Mouse (Mus musculus) stomach, embryonic 16.5 days (tissue): ENCODE results near the gene Nudt13. TPM values are rescaled to one million over a fixed set of nuclear protein-coding genes. Genes with fewer than 3 reads are reported as not detected.

ENCODE experiments used
- ATAC-seq: fragments of 200-750 bp; cut with Nextera tagmentation; 2 replicates; pipeline ENCODE4 v1.8.0; 2017; ENCODE audit warnings: moderate number of reproducible peaks, moderate TSS enrichment; ENCODE audit not compliant: insufficient read depth, low FRiP score
- H3K27ac ChIP-seq: fragments of 300-500 bp; sonication (generic); 2 replicates; pipeline ENCODE4 v1.5.1; 2014; ENCODE audit warnings: low read length
- H3K27me3 ChIP-seq: fragments of 300-500 bp; sonication (generic); 2 replicates; pipeline ENCODE4 v1.6.1; 2014; ENCODE audit warnings: low read length, control low read depth, mixed read lengths; ENCODE audit not compliant: control insufficient read depth, insufficient read depth
- H3K36me3 ChIP-seq: fragments of 300-500 bp; sonication (generic); 2 replicates; pipeline ENCODE4 v1.6.1; 2014; ENCODE audit warnings: low read length; ENCODE audit not compliant: control insufficient read depth, insufficient read depth
- H3K4me1 ChIP-seq: fragments of 300-500 bp; sonication (generic); 2 replicates; pipeline ENCODE4 v1.6.1; 2014; ENCODE audit warnings: low read length, control low read depth, mixed read lengths; ENCODE audit not compliant: control insufficient read depth, insufficient read depth
- H3K4me2 ChIP-seq: fragments of 300-500 bp; sonication (generic); 2 replicates; pipeline ENCODE4 v1.6.1; 2014; ENCODE audit warnings: low read depth, low read length, mixed read lengths
- H3K4me3 ChIP-seq: fragments of 300-500 bp; sonication (generic); replicated peaks from 2 replicates; pipeline ENCODE4 v1.5.1; 2014; ENCODE audit warnings: mild to moderate bottlenecking, low read length
- H3K9ac ChIP-seq: fragments of 300-500 bp; sonication (generic); 2 replicates; pipeline ENCODE4 v1.6.1; 2014; ENCODE audit warnings: low read length
- H3K9me3 ChIP-seq: fragments of 300-500 bp; sonication (generic); replicated peaks from 2 replicates; pipeline ENCODE4 v1.6.1; 2016; ENCODE audit warnings: low read length, control low read depth; ENCODE audit not compliant: control insufficient read depth
- WGBS: fragments of 180-500 bp; shearing (Covaris S2); extraction: QIAGEN DNeasy Blood & Tissue Kit; methylation state at CpG from one replicate; pipeline ENCODE4 v1.1.7; 2014; 5-methylcytosine and 5-hydroxymethylcytosine counted together
- polyA plus RNA-seq: library from polyadenylated mRNA; unstranded; fragments of >200 nt; fragmentation: Nextera tagmentation; extraction: Ambion mirVana; gene quantifications from 2 replicates; pipeline ENCODE4 v1.2.1, GENCODE M21; 2015

Gene Nudt13
- 13.9 and 14.9 TPM in 2 replicates for polyA plus RNA-seq

- Histone ChIP-seq H3K4me2 (peak within 1 kb of the TSS; percentile 75), H3K9me3 (no peaks in the 10 kb centered on the region), H3K27me3 (no peaks in the 10 kb centered on the region), H3K27ac (no peak within 1 kb of the TSS), H3K4me1 (peaks cover 7% of the 10 kb centered on the region), H3K36me3 (no peaks in the 10 kb centered on the region), H3K9ac (peak within 1 kb of the TSS; percentile 63), H3K4me3 (peak within 1 kb of the TSS; percentile 67)
- ATAC-seq = peak; percentile 95
- 22% methylated on average over 14 of the region's 14 CpGs for WGBS
Observed at GRCm38 (mm10) chr14:20294117-20294892, at the start of gene Nudt13. Gene Nudt13 (plus strand): TSS chr14:20294697.

GRCm38 (mm10) chr14:20245318-20245717 is 49.2 kb upstream of the Nudt13 start:
- H3K36me3 ChIP-seq = no peaks in the 10 kb centered on the region
- H3K27me3 ChIP-seq = no peaks in the 10 kb centered on the region
- H3K9me3 ChIP-seq = no peaks in the 10 kb centered on the region
- 50% methylated on average over 2 of the region's 2 CpGs for WGBS
- H3K9ac ChIP-seq = no peak overlapping the region
- no peak overlapping the region for H3K4me2 ChIP-seq
- H3K4me1 ChIP-seq = no peaks in the 10 kb centered on the region
- H3K4me3 ChIP-seq = no peak overlapping the region
- ATAC-seq = no peak
- H3K27ac ChIP-seq = no peak overlapping the region

GRCm38 (mm10) chr14:20245861-20246260 is 48.6 kb upstream of the Nudt13 start:
- H3K9me3 ChIP-seq = no peaks in the 10 kb centered on the region
- ATAC-seq = no peak
- H3K4me1 ChIP-seq = no peaks in the 10 kb centered on the region
- H3K9ac ChIP-seq = no peak overlapping the region
- H3K4me2 ChIP-seq = no peak overlapping the region
- no peaks in the 10 kb centered on the region for H3K27me3 ChIP-seq
- 61% methylated on average over 5 of the region's 5 CpGs for WGBS
- no peaks in the 10 kb centered on the region for H3K36me3 ChIP-seq
- no peak overlapping the region for H3K27ac ChIP-seq
- H3K4me3 ChIP-seq = no peak overlapping the region

GRCm38 (mm10) chr14:20246811-20247266 is 47.7 kb upstream of the Nudt13 start:
- no peaks in the 10 kb centered on the region for H3K27me3 ChIP-seq
- 58% methylated on average over 11 of the region's 11 CpGs for WGBS
- H3K36me3 ChIP-seq = no peaks in the 10 kb centered on the region
- H3K9ac ChIP-seq = no peak overlapping the region
- H3K4me1 ChIP-seq = no peaks in the 10 kb centered on the region
- ATAC-seq = no peak
- H3K4me2 ChIP-seq = no peak overlapping the region
- H3K9me3 ChIP-seq = no peaks in the 10 kb centered on the region
- no peak overlapping the region for H3K4me3 ChIP-seq
- H3K27ac ChIP-seq = no peak overlapping the region

GRCm38 (mm10) chr14:20248001-20248400 is 46.5 kb upstream of the Nudt13 start:
- Histone ChIP-seq H3K27ac (no peak overlapping the region), H3K36me3 (no peaks in the 10 kb centered on the region), H3K9me3 (no peaks in the 10 kb centered on the region), H3K27me3 (no peaks in the 10 kb centered on the region), H3K4me2 (no peak overlapping the region), H3K4me3 (no peak overlapping the region), H3K4me1 (no peaks in the 10 kb centered on the region), H3K9ac (no peak overlapping the region)
- ATAC-seq = no peak
- WGBS = 91% methylated on average over 3 of the region's 3 CpGs

GRCm38 (mm10) chr14:20250237-20251171 is 44.0 kb upstream of the Nudt13 start:
- Histone ChIP-seq H3K4me1 (no peaks in the 10 kb centered on the region), H3K27ac (no peak overlapping the region), H3K4me2 (no peak overlapping the region), H3K9ac (no peak overlapping the region), H3K27me3 (no peaks in the 10 kb centered on the region), H3K9me3 (no peaks in the 10 kb centered on the region), H3K4me3 (no peak overlapping the region), H3K36me3 (no peaks in the 10 kb centered on the region)
- ATAC-seq = no peak
- WGBS = 71% methylated on average over 14 of the region's 14 CpGs

GRCm38 (mm10) chr14:20258185-20259113 is 36.0 kb upstream of the Nudt13 start:
- H3K27ac ChIP-seq = no peak overlapping the region
- no peaks in the 10 kb centered on the region for H3K9me3 ChIP-seq
- no peak overlapping the region for H3K4me2 ChIP-seq
- H3K9ac ChIP-seq = no peak overlapping the region
- H3K4me1 ChIP-seq = no peaks in the 10 kb centered on the region
- 43% methylated on average over 8 of the region's 8 CpGs for WGBS
- no peaks in the 10 kb centered on the region for H3K36me3 ChIP-seq
- peak; percentile 45; the same call in 1 of the 2 replicates for ATAC-seq
- no peak overlapping the region for H3K4me3 ChIP-seq
- H3K27me3 ChIP-seq = no peaks in the 10 kb centered on the region

- H3K4me1 ChIP-seq = no peaks in the 10 kb centered on the region
Observed at GRCm38 (mm10) chr14:20262346-20262745, 32.2 kb upstream of the Nudt13 start.

More at GRCm38 (mm10) chr14:20262346-20262745, 32.2 kb upstream of the Nudt13 start:
- 64% methylated on average over 4 of the region's 4 CpGs for WGBS
- no peak overlapping the region for H3K4me2 ChIP-seq
- H3K4me3 ChIP-seq = no peak overlapping the region
- no peak overlapping the region for H3K9ac ChIP-seq
- no peak for ATAC-seq
- H3K36me3 ChIP-seq = no peaks in the 10 kb centered on the region
- H3K9me3 ChIP-seq = no peaks in the 10 kb centered on the region
- H3K27me3 ChIP-seq = no peaks in the 10 kb centered on the region
- H3K27ac ChIP-seq = no peak overlapping the region
